ENCODE assay signal across 9 mouse cellular contexts in the genomic region with DNA sequence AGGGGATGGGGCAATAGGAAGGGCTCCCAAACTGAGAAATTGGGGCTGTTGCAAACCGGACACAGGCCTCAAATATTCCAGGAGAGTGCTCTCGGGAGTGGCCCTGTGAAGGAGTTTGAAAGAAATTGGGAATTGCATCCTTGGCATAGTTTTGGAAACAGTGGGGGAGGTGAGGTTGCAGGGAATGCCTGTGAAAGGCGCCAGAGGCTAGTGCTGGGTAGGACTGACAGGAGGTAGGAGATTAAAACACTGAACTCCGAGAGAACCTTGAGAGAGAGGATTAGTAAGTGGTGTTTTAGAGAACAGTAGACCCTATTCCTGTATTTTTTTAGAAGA. TPM values are rescaled to one million over a fixed set of nuclear protein-coding genes. Genes with fewer than 3 reads are reported as not detected.
A peak's percentile ranks its signal among the peaks of the same experiment; 100 is the strongest.
DNase-seq lines count a peak whose midpoint lies in the region; ATAC-seq and TF ChIP-seq lines count a peak whose summit lies in the region.
"Had no signal": no experiment of that assay in that cellular context is flagged by ENCODE, and none has a peak within 500 bp of the region (broad histone marks: within the 10 kb centered on the region; RNA-seq: fewer than 3 reads in every experiment).

No protein-coding gene starts in this region.

- H3K9me3 ChIP-seq in kidney, postnatal 0 days (replicated peaks; ENCODE audit: low read length): no peaks in the 10 kb centered on the region
- no peaks in the 10 kb centered on the region for H3K9me3 ChIP-seq in hindbrain, embryonic 13.5 days
- no peaks in the 10 kb centered on the region for H3K9me3 ChIP-seq in midbrain, embryonic 14.5 days (ENCODE audit: control insufficient read depth, low read length)

- DNase-seq in kidney, postnatal 0 days (ENCODE audit: low spot score): no peak
- no peak for DNase-seq in kidney, postnatal 10 days
- DNase-seq in midbrain, embryonic 14.5 days: no peak
- DNase-seq in ovary, postnatal 14 days (ENCODE audit: low spot score): no peak
- no peak for DNase-seq in adrenal gland, postnatal 25 days
- DNase-seq in lung, postnatal 36 days: no peak

- 0 out of 2 replicates have a peak, but pooled peaks have one; percentile 1 for TF ChIP-seq CTCF in kidney, postnatal 0 days (IDR thresholded peaks at IDR 0.05; ENCODE audit: low read depth)
- no peak for TF ChIP-seq CTCF in cortical plate, adult 2 months (IDR thresholded peaks at IDR 0.05; ENCODE audit: extremely low read depth, insufficient read depth, low read length)

- H3K4me1 ChIP-seq in kidney, postnatal 0 days (replicated peaks; ENCODE audit: insufficient read depth, low read length): peaks cover 35% of the 10 kb centered on the region; the same call in 1 of the 2 replicates
- H3K4me1 ChIP-seq in cortical plate, adult 2 months (ENCODE audit: control insufficient read depth, insufficient read depth, low read length): peaks cover 15% of the 10 kb centered on the region
- H3K4me1 ChIP-seq in hindbrain, embryonic 13.5 days (replicated peaks): peaks cover 49% of the 10 kb centered on the region
- H3K4me1 ChIP-seq in midbrain, embryonic 14.5 days (ENCODE audit: control insufficient read depth, insufficient read depth, low read length): peaks cover 12% of the 10 kb centered on the region

- peak overlapping the region; percentile 58; the same call in 1 of the 2 replicates for H3K9ac ChIP-seq in kidney, postnatal 0 days (ENCODE audit: low read depth, low read length)
- peak overlapping the region; percentile 81 for H3K9ac ChIP-seq in hindbrain, embryonic 13.5 days
- H3K9ac ChIP-seq in midbrain, embryonic 14.5 days (replicated peaks; ENCODE audit: low read length): peak overlapping the region; percentile 71

- H3K36me3 ChIP-seq in kidney, postnatal 0 days (ENCODE audit: insufficient read depth, low read length): no peaks in the 10 kb centered on the region
- H3K36me3 ChIP-seq in hindbrain, embryonic 13.5 days: 0 out of 2 replicates have a peak, but pooled peaks cover 4% of the 10 kb centered on the region
- H3K36me3 ChIP-seq in midbrain, embryonic 14.5 days (ENCODE audit: control insufficient read depth, insufficient read depth, low read length): no peaks in the 10 kb centered on the region

- WGBS in kidney, postnatal 0 days: 1% methylated on average over 4 of the region's 4 CpGs
- WGBS in hindbrain, embryonic 13.5 days: 0% methylated on average over 4 of the region's 4 CpGs
- under 1% methylated on average over 4 of the region's 4 CpGs for WGBS in midbrain, embryonic 14.5 days

- H3K27me3 ChIP-seq in kidney, postnatal 0 days (ENCODE audit: insufficient read depth, low read length): no peaks in the 10 kb centered on the region
- no peaks in the 10 kb centered on the region for H3K27me3 ChIP-seq in hindbrain, embryonic 13.5 days
- H3K27me3 ChIP-seq in midbrain, embryonic 14.5 days (ENCODE audit: control insufficient read depth, insufficient read depth, low read length): no peaks in the 10 kb centered on the region

- ATAC-seq in kidney, postnatal 0 days (replicated peaks; ENCODE audit: low FRiP score, low read depth): no peak
- ATAC-seq in hindbrain, embryonic 13.5 days (ENCODE audit: low FRiP score): peak; percentile 2
- ATAC-seq in midbrain, embryonic 14.5 days (ENCODE audit: low FRiP score, low TSS enrichment): no peak

- H3K4me3 ChIP-seq in kidney, postnatal 0 days (replicated peaks; ENCODE audit: low read depth, low read length): peak overlapping the region; percentile 45
- H3K4me3 ChIP-seq in cortical plate, adult 2 months (ENCODE audit: insufficient read depth, low read length): peak overlapping the region; percentile 78
- peak overlapping the region; percentile 63 for H3K4me3 ChIP-seq in hindbrain, embryonic 13.5 days
- H3K4me3 ChIP-seq in midbrain, embryonic 14.5 days (replicated peaks; ENCODE audit: low read depth, low read length): peak overlapping the region; percentile 65

- H3K4me2 ChIP-seq in kidney, postnatal 0 days (ENCODE audit: low read length): peak overlapping the region; percentile 55
- H3K4me2 ChIP-seq in hindbrain, embryonic 13.5 days: peak overlapping the region; percentile 71
- peak overlapping the region; percentile 59 for H3K4me2 ChIP-seq in midbrain, embryonic 14.5 days (ENCODE audit: low read length)

- TF ChIP-seq POLR2A in cortical plate, adult 2 months (IDR thresholded peaks at IDR 0.05; ENCODE audit: extremely low read depth, insufficient read depth, low read length): no peak

- peak overlapping the region; percentile 92 for H3K27ac ChIP-seq in kidney, postnatal 0 days
- H3K27ac ChIP-seq in cortical plate, adult 2 months (ENCODE audit: insufficient read depth, low read length): peak overlapping the region; percentile 82; the same call in 1 of the 2 replicates
- peak overlapping the region; percentile 93 for H3K27ac ChIP-seq in hindbrain, embryonic 13.5 days
- H3K27ac ChIP-seq in midbrain, embryonic 14.5 days (replicated peaks; ENCODE audit: low read depth, low read length): peak overlapping the region; percentile 93

RNA-seq across cellular contexts. Expression of a gene that starts 0.6 kb away (rescaled TPM):
- 75.2 and 82.7 TPM in 2 replicates for polyA plus RNA-seq in kidney, postnatal 0 days (2015; fragmentation: Nextera tagmentation; extraction: Ambion mirVana)
- polyA plus RNA-seq in cortical plate, adult 2 months (2012; rRNA removed): 68.1 and 73.7 TPM in 2 replicates
- polyA plus RNA-seq in hindbrain, embryonic 13.5 days (2015; fragmentation: Nextera tagmentation; extraction: Ambion mirVana): 31.0 and 34.0 TPM in 2 replicates
- 27.0 and 27.9 TPM in 2 replicates for polyA plus RNA-seq in midbrain, embryonic 14.5 days (2014; fragmentation: Nextera tagmentation; extraction: Ambion mirVana)
- 94.2 and 116 TPM in 2 replicates for total RNA-seq in adrenal gland, postnatal 25 days (2021)

RNA-seq across cellular contexts. Expression of a gene that starts 33.5 kb away (rescaled TPM):
- polyA plus RNA-seq in kidney, postnatal 0 days (2015; fragmentation: Nextera tagmentation; extraction: Ambion mirVana): 0.13 and 0.14 TPM in 2 replicates
- 0.15 and 0.73 TPM in 2 replicates for polyA plus RNA-seq in cortical plate, adult 2 months (2012; rRNA removed)
- 0.22 TPM in 1 of 2 replicates, not detected in the other for polyA plus RNA-seq in hindbrain, embryonic 13.5 days (2015; fragmentation: Nextera tagmentation; extraction: Ambion mirVana)
- 0.22 TPM in 1 of 2 replicates, not detected in the other for polyA plus RNA-seq in midbrain, embryonic 14.5 days (2014; fragmentation: Nextera tagmentation; extraction: Ambion mirVana)
- total RNA-seq in adrenal gland, postnatal 25 days (2021): not detected in 2 replicates
- total RNA-seq: adrenal gland, postnatal 36 days had no signal

RNA-seq across cellular contexts. Expression of a gene that starts 40.5 kb away (rescaled TPM):
- 0.06 and 0.07 TPM in 2 replicates for polyA plus RNA-seq in kidney, postnatal 0 days (2015; fragmentation: Nextera tagmentation; extraction: Ambion mirVana)
- polyA plus RNA-seq in cortical plate, adult 2 months (2012; rRNA removed): 0.04 and 0.17 TPM in 2 replicates
- polyA plus RNA-seq in hindbrain, embryonic 13.5 days (2015; fragmentation: Nextera tagmentation; extraction: Ambion mirVana): not detected in 2 replicates
- 0.07 TPM in 1 of 2 replicates, not detected in the other for polyA plus RNA-seq in midbrain, embryonic 14.5 days (2014; fragmentation: Nextera tagmentation; extraction: Ambion mirVana)
- not detected in 2 replicates for total RNA-seq in adrenal gland, postnatal 25 days (2021)
- total RNA-seq: adrenal gland, postnatal 36 days had no signal

RNA-seq across cellular contexts. Expression of a gene that starts 41.5 kb away (rescaled TPM):
- 29.4 and 29.8 TPM in 2 replicates for polyA plus RNA-seq in kidney, postnatal 0 days (2015; fragmentation: Nextera tagmentation; extraction: Ambion mirVana)
- polyA plus RNA-seq in cortical plate, adult 2 months (2012; rRNA removed): 22.1 and 25.0 TPM in 2 replicates
- 53.4 and 54.6 TPM in 2 replicates for polyA plus RNA-seq in hindbrain, embryonic 13.5 days (2015; fragmentation: Nextera tagmentation; extraction: Ambion mirVana)
- 37.3 and 61.7 TPM in 2 replicates for polyA plus RNA-seq in midbrain, embryonic 14.5 days (2014; fragmentation: Nextera tagmentation; extraction: Ambion mirVana)
- 36.2 and 38.8 TPM in 2 replicates for total RNA-seq in adrenal gland, postnatal 25 days (2021)

RNA-seq across cellular contexts. Expression of a gene that starts 57.6 kb away (rescaled TPM):
- 2.2 and 2.5 TPM in 2 replicates for polyA plus RNA-seq in kidney, postnatal 0 days (2015; fragmentation: Nextera tagmentation; extraction: Ambion mirVana)
- polyA plus RNA-seq in cortical plate, adult 2 months (2012; rRNA removed): 0.04 TPM in 1 of 2 replicates, not detected in the other
- 0.05 and 0.10 TPM in 2 replicates for polyA plus RNA-seq in hindbrain, embryonic 13.5 days (2015; fragmentation: Nextera tagmentation; extraction: Ambion mirVana)
- not detected in 2 replicates for polyA plus RNA-seq in midbrain, embryonic 14.5 days (2014; fragmentation: Nextera tagmentation; extraction: Ambion mirVana)
- 23.7 and 26.6 TPM in 2 replicates for total RNA-seq in adrenal gland, postnatal 25 days (2021)
